Mouse (Mus musculus) embryonic facial prominence, embryonic 14.5 days (tissue): ENCODE measurements around the gene Eif2b2. TPM values are rescaled to one million over a fixed set of nuclear protein-coding genes. Genes with fewer than 3 reads are reported as not detected.

ENCODE experiments used
- ATAC-seq: fragments of 200-750 bp; cut with Nextera tagmentation; 2 replicates; pipeline ENCODE4 v1.8.0; 2017; ENCODE audit warnings: low read depth, moderate number of reproducible peaks, moderate TSS enrichment
- DNase-seq: peaks from one replicate; pipeline ENCODE4 v3.0.0-alpha.2; 2015; ENCODE audit warnings: low spot score
- H3K27ac ChIP-seq: fragments of 300-500 bp; sonication (generic); replicated peaks from 2 replicates; pipeline ENCODE4 v1.5.1; 2014; ENCODE audit warnings: low read depth, mild to moderate bottlenecking, low read length, moderate library complexity
- H3K27me3 ChIP-seq: fragments of 300-500 bp; sonication (generic); replicated peaks from 2 replicates; pipeline ENCODE4 v1.6.1; 2014; ENCODE audit warnings: low read length; ENCODE audit not compliant: control insufficient read depth, insufficient read depth
- H3K36me3 ChIP-seq: fragments of 300-500 bp; sonication (generic); 2 replicates; pipeline ENCODE4 v1.6.1; 2014; ENCODE audit warnings: low read length, mixed read lengths; ENCODE audit not compliant: control insufficient read depth, insufficient read depth
- H3K4me1 ChIP-seq: fragments of 300-500 bp; sonication (generic); 2 replicates; pipeline ENCODE4 v1.6.1; 2014; ENCODE audit warnings: antibody characterized with exemption, low read length; ENCODE audit not compliant: control insufficient read depth, insufficient read depth
- H3K4me2 ChIP-seq: fragments of 300-500 bp; sonication (generic); 2 replicates; pipeline ENCODE4 v1.6.1; 2014; ENCODE audit warnings: low read depth, mild to moderate bottlenecking, low read length, moderate library complexity, mixed read lengths
- H3K4me3 ChIP-seq: fragments of 300-500 bp; sonication (generic); 2 replicates; pipeline ENCODE4 v1.5.1; 2014; ENCODE audit warnings: low read depth, mild to moderate bottlenecking, low read length
- H3K9ac ChIP-seq: fragments of 300-500 bp; sonication (generic); 2 replicates; pipeline ENCODE4 v1.6.1; 2014; ENCODE audit warnings: low read depth, mild to moderate bottlenecking, low read length, moderate library complexity, mixed read lengths
- H3K9me3 ChIP-seq: fragments of 300-500 bp; sonication (generic); 2 replicates; pipeline ENCODE4 v1.6.1; 2016; ENCODE audit warnings: low read length; ENCODE audit not compliant: control insufficient read depth
- WGBS: fragments of 180-500 bp; shearing (Covaris S2); extraction: QIAGEN DNeasy Blood & Tissue Kit; methylation state at CpG from one replicate; pipeline ENCODE4 v1.1.7; 2014; 5-methylcytosine and 5-hydroxymethylcytosine counted together
- microRNA-seq: library from miRNA; unstranded; fragments of <30 nt; microRNA quantifications from one replicate; pipeline ENCODE4, GENCODE M21; 2016; ENCODE audit warnings: borderline number of aligned reads
- polyA plus RNA-seq: library from polyadenylated mRNA; unstranded; fragments of >200 nt; fragmentation: Nextera tagmentation; extraction: Ambion mirVana; gene quantifications from 2 replicates; pipeline ENCODE4 v1.2.1, GENCODE M21; 2014

Gene Eif2b2
- polyA plus RNA-seq, 1 experiment from 2014 or later, result 74.5 TPM

- ATAC-seq (no peak), DNase-seq (no peak)
- 32% methylated on average over 3 of the region's 3 CpGs for WGBS
- H3K27ac ChIP-seq, result peak overlapping the region; percentile 90
- peak overlapping the region; percentile 58 for H3K4me3 ChIP-seq
- no peaks in the 10 kb centered on the region for H3K36me3 ChIP-seq
- no peaks in the 10 kb centered on the region for H3K9me3 ChIP-seq
- H3K9ac ChIP-seq, result peak overlapping the region; percentile 74
- peak overlapping the region; percentile 66 for H3K4me2 ChIP-seq
- H3K4me1 ChIP-seq, result peaks cover 21% of the 10 kb centered on the region
- H3K27me3 ChIP-seq, result no peaks in the 10 kb centered on the region
Measured at GRCm38 (mm10) chr12:85269821-85270220, 50.5 kb downstream of the Eif2b2 start.

DNA sequence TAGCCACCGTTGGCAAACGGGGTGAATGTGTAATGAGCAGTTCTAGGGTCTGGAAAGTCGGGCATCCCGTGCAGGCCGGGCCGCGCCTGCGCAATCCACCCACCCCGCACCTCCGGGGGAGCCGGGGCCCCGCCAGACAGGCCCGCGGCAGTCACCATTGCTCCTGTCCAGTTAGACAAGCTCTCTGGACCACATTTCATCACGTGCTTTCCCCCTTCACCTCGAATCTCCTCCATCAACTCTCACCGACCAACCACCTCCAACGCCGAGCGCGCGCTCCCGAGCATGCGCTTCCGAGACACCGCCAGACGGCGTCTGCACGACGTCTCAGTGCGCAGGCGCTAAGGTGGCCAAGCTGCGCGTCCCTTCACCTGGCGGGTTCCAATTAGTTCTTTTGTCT is 51.0 kb downstream of the Eif2b2 start, which contains the start of gene Mlh3:
Mlh3 (minus strand) TSS at position 281 of the 400 bp plus-strand sequence.
- no peaks in the 10 kb centered on the region for H3K9me3 ChIP-seq
- 0 out of 2 replicates have a peak, but pooled peaks cover 2% of the 10 kb centered on the region for H3K36me3 ChIP-seq
- DNase-seq (peak; percentile 91), ATAC-seq (peak; percentile 89)
- H3K27me3 ChIP-seq, result no peaks in the 10 kb centered on the region
- peak within 1 kb of the TSS; percentile 74 for H3K9ac ChIP-seq
- 2% methylated on average over 35 of the region's 35 CpGs for WGBS
- H3K4me2 ChIP-seq, result peak within 1 kb of the TSS; percentile 66
- peaks cover 16% of the 10 kb centered on the region for H3K4me1 ChIP-seq
- peak within 1 kb of the TSS; percentile 58 for H3K4me3 ChIP-seq
- H3K27ac ChIP-seq, result peak within 1 kb of the TSS; percentile 90

- Histone ChIP-seq H3K36me3 (0 out of 2 replicates have a peak, but pooled peaks cover 2% of the 10 kb centered on the region), H3K27me3 (no peaks in the 10 kb centered on the region), H3K4me2 (peak overlapping the region; percentile 66; the same call in 1 of the 2 replicates), H3K9me3 (no peaks in the 10 kb centered on the region), H3K4me3 (no peak overlapping the region), H3K4me1 (peaks cover 13% of the 10 kb centered on the region), H3K9ac (no peak overlapping the region), H3K27ac (no peak overlapping the region)
- ATAC-seq, result no peak
- DNase-seq, result no peak
- 81% methylated on average over 7 of the region's 7 CpGs for WGBS
Measured at GRCm38 (mm10) chr12:85271132-85271842, 52.0 kb downstream of the Eif2b2 start.

DNA sequence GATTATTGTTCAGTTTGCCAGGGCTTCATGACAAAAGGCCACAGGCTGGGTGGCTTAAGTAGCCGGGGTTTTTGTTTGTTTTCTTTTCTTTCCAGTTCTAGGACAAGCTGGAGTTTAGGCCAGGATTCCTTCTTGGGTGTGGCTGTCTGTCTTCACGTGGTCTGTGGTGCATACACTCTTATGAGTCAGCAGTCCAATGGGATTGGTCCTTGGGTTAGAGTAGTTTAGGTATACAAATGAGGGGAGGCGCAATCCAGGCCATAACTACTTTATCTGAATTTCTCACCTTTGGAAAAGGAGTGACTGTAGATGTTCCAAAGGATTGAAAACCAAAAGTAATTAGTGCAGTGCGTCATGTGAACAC is 52.5 kb downstream of the Eif2b2 start:
- no peak for DNase-seq

GRCm38 (mm10) chr12:85273508-85273907 is 54.2 kb downstream of the Eif2b2 start:
- Histone ChIP-seq H3K9ac (no peak overlapping the region), H3K4me1 (peaks cover 13% of the 10 kb centered on the region), H3K27ac (peak overlapping the region; percentile 61), H3K4me3 (no peak overlapping the region), H3K9me3 (no peaks in the 10 kb centered on the region), H3K4me2 (no peak overlapping the region), H3K27me3 (no peaks in the 10 kb centered on the region), H3K36me3 (0 out of 2 replicates have a peak, but pooled peaks cover 2% of the 10 kb centered on the region)
- DNase-seq, result peak; percentile 72
- peak; percentile 62 for ATAC-seq
- 24% methylated on average over 10 of the region's 10 CpGs for WGBS

More for the DNA sequence above, 52.5 kb downstream of the Eif2b2 start:
- Histone ChIP-seq H3K4me2 (no peak overlapping the region), H3K36me3 (0 out of 2 replicates have a peak, but pooled peaks cover 2% of the 10 kb centered on the region), H3K4me3 (no peak overlapping the region), H3K9me3 (no peaks in the 10 kb centered on the region), H3K27ac (no peak overlapping the region), H3K27me3 (no peaks in the 10 kb centered on the region), H3K9ac (no peak overlapping the region), H3K4me1 (peaks cover 13% of the 10 kb centered on the region)
- WGBS, result 67% methylated on average over 4 of the region's 4 CpGs
- no peak for ATAC-seq

Small RNA genes within 50 kb of the gene (microRNA-seq; reads per million reads assigned to microRNA genes)
- gene Mir6938, result not detected

Other genes with a start within 250 kb of the Eif2b2 start
- gene Fcf1, start 248.6 kb upstream of the Eif2b2 start, polyA plus RNA-seq, result 126 and 129 TPM in 2 replicates
- 15.6 and 16.2 TPM in 2 replicates for gene Arel1, start 248.6 kb upstream of the Eif2b2 start, polyA plus RNA-seq
- 35.8 and 36.3 TPM in 2 replicates for gene Ylpm1, start 223.2 kb upstream of the Eif2b2 start, polyA plus RNA-seq
- 2.9 and 3.9 TPM in 2 replicates for gene Prox2, start 108.7 kb upstream of the Eif2b2 start, polyA plus RNA-seq
- 110 and 112 TPM in 2 replicates for gene Dlst, start 108.6 kb upstream of the Eif2b2 start, polyA plus RNA-seq
- gene Rps6kl1, start 68.2 kb upstream of the Eif2b2 start, polyA plus RNA-seq, result 1.5 and 1.8 TPM in 2 replicates
- 18.0 and 20.2 TPM in 2 replicates for gene Pgf, start 41.7 kb upstream of the Eif2b2 start, polyA plus RNA-seq
- 8.3 and 9.0 TPM in 2 replicates for gene Mlh3, start 51.1 kb downstream of the Eif2b2 start, polyA plus RNA-seq
- 39.8 and 49.1 TPM in 2 replicates for gene Acyp1, start 69.0 kb downstream of the Eif2b2 start, polyA plus RNA-seq
- gene Zc2hc1c, start 69.1 kb downstream of the Eif2b2 start, polyA plus RNA-seq, result 1.4 and 1.8 TPM in 2 replicates
- gene Nek9, start 119.9 kb downstream of the Eif2b2 start, polyA plus RNA-seq, result 19.4 and 21.2 TPM in 2 replicates
- 358 and 372 TPM in 2 replicates for gene Tmed10, start 155.4 kb downstream of the Eif2b2 start, polyA plus RNA-seq